Mouse (Mus musculus) embryonic facial prominence, embryonic 15.5 days (tissue): ENCODE results near the gene Clcn3. TPM values are rescaled to one million over a fixed set of nuclear protein-coding genes. Genes with fewer than 3 reads are reported as not detected.
"Not testable (repeated sequence)": the region's sequence is repeated elsewhere in the genome, so short reads cannot be mapped to it uniquely, and the experiment has no call there.

Source experiments
- ATAC-seq: fragments of 200-750 bp; cut with Nextera tagmentation; 2 replicates; pipeline ENCODE4 v1.8.0; 2017; ENCODE audit warnings: low read depth, moderate TSS enrichment; ENCODE audit not compliant: insufficient number of reproducible peaks, low FRiP score, low TSS enrichment
- H3K27ac ChIP-seq: fragments of 300-500 bp; sonication (generic); replicated peaks from 2 replicates; pipeline ENCODE4 v1.5.1; 2015; ENCODE audit warnings: mild to moderate bottlenecking, inconsistent platforms
- H3K27me3 ChIP-seq: fragments of 300-500 bp; sonication (generic); 2 replicates; pipeline ENCODE4 v1.6.1; 2015; ENCODE audit warnings: inconsistent platforms
- H3K36me3 ChIP-seq: fragments of 300-500 bp; sonication (generic); 2 replicates; pipeline ENCODE4 v1.6.1; 2015; ENCODE audit warnings: mild to moderate bottlenecking, inconsistent platforms
- H3K4me1 ChIP-seq: fragments of 300-500 bp; sonication (generic); 2 replicates; pipeline ENCODE4 v1.6.1; 2015; ENCODE audit warnings: inconsistent platforms
- H3K4me2 ChIP-seq: fragments of 300-500 bp; sonication (generic); replicated peaks from 2 replicates; pipeline ENCODE4 v1.6.1; 2015; ENCODE audit warnings: mild to moderate bottlenecking, inconsistent platforms
- H3K4me3 ChIP-seq: fragments of 300-500 bp; sonication (generic); replicated peaks from 2 replicates; pipeline ENCODE4 v1.5.1; 2015; ENCODE audit warnings: mild to moderate bottlenecking, inconsistent platforms
- H3K9ac ChIP-seq: fragments of 300-500 bp; sonication (generic); 2 replicates; pipeline ENCODE4 v1.6.1; 2015; ENCODE audit warnings: inconsistent platforms
- H3K9me3 ChIP-seq: fragments of 300-500 bp; sonication (generic); replicated peaks from 2 replicates; pipeline ENCODE4 v1.6.1; 2016; ENCODE audit warnings: inconsistent platforms
- WGBS: fragments of 180-500 bp; shearing (Covaris S2); methylation state at CpG from one replicate; pipeline ENCODE4 v1.1.7; 2015; 5-methylcytosine and 5-hydroxymethylcytosine counted together
- polyA plus RNA-seq: library from polyadenylated mRNA; unstranded; fragments of >200 nt; fragmentation: Nextera tagmentation; extraction: Ambion mirVana; gene quantifications from 2 replicates; pipeline ENCODE4 v1.2.1, GENCODE M21; 2015

Clcn3 gene
- polyA plus RNA-seq: 16.4 and 17.3 TPM in 2 replicates

DNA sequence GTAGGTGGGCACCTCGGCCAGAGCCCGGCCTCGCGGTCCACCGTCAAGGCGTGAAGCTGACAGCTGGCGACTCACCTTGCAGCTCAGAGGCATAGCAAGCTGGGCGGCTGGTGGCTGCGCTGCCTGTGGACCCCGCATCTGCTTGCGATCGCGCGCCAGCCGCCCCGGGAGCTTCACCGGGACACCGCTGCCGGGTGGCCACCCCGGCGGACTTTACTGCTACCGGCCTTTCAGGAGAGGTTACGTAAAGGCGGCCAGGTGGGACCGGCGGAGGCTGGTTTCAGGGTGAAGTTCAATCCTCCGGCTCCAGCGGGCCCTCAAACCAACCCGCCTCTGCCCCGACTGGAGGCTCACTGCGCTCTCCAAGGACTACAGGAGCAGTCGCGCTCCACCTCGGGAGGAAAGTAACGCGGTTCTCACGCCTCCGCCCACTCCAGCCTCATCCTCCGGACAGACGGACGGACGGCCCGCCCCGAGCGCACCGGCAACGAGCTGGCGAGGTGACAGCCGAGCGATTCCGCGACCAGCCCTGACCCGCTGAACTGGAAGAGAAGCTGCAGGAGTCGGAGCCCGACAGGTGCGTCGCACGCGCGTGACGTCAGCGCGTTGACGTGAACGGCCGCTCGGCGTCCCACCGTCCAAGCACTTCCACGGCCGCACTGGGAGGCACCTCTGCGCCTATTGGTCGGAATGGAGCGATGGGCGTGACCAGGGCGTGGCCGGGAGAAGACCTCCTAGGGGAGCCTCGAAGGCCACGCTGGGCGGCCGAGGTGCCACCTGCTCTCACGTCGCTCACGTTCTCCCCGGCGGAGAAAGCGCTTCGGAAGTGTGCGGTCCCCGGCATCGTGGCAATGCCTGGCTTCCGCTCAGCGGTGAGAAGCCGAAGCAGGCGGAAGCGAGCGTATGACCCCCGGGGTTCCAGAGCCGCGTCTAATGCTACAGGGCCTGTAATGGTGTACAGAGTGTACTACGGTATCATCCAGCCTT, at the start of gene Clcn3:
Clcn3 (minus strand) TSS at position 600 of the 987 bp plus-strand sequence.
- under 1% methylated on average over 87 of the region's 101 CpGs for WGBS
- Histone ChIP-seq H3K9ac (peak within 1 kb of the TSS; percentile 53), H3K27ac (peak within 1 kb of the TSS; percentile 84), H3K4me1 (0 out of 2 replicates have a peak, but pooled peaks cover 4% of the 10 kb centered on the region), H3K27me3 (no peaks in the 10 kb centered on the region), H3K4me3 (peak within 1 kb of the TSS; percentile 95), H3K4me2 (peak within 1 kb of the TSS; percentile 92), H3K9me3 (no peaks in the 10 kb centered on the region), H3K36me3 (no peaks in the 10 kb centered on the region)
- ATAC-seq: peak; percentile 100

DNA sequence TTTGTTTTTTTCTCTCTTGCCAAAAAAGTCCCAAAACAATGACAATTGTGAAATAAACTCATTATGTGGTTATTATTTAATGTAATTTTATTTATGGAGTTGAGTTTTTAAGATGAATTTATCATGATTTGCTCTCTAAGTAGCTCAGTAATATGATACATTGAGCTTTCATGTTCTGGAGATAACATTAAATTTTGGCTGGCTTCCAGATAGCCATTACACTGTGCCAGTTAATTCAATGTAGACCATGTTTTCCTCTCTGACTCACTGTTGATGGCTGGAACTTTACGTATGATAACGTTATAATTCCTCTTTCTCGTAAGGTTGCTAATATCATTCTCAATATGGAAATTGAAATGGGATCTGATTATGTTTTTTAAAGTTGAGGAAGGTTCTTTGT, 13.4 kb upstream of the Clcn3 start:
- no peak overlapping the region for H3K4me2 ChIP-seq
- no peak for ATAC-seq
- H3K27ac ChIP-seq: no peak overlapping the region
- 65% methylated on average over 3 of the region's 3 CpGs for WGBS
- H3K27me3 ChIP-seq: no peaks in the 10 kb centered on the region
- H3K36me3 ChIP-seq: no peaks in the 10 kb centered on the region
- peaks cover 10% of the 10 kb centered on the region for H3K4me1 ChIP-seq
- no peaks in the 10 kb centered on the region for H3K9me3 ChIP-seq
- H3K4me3 ChIP-seq: no peak overlapping the region
- H3K9ac ChIP-seq: no peak overlapping the region

DNA sequence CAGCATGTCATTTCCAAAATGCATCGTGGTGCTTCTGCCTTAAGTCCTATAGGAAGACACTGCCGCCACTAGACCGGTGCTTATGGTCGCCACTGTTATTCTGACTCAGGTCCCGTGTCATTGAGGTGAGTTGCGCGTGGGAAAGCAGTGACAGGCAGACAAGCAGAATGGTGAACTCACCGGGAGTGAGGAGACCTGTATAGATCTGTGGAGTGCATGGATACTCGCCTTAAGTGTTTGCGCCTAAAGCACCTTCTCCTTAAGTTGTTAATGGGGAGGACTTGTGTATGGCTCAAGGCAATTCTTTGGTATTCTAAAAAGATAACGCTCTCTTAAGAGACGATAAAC, 10.5 kb upstream of the Clcn3 start:
- H3K4me2 ChIP-seq: peak overlapping the region; percentile 68
- ATAC-seq: no peak; the same call in 1 of the 2 replicates

DNA sequence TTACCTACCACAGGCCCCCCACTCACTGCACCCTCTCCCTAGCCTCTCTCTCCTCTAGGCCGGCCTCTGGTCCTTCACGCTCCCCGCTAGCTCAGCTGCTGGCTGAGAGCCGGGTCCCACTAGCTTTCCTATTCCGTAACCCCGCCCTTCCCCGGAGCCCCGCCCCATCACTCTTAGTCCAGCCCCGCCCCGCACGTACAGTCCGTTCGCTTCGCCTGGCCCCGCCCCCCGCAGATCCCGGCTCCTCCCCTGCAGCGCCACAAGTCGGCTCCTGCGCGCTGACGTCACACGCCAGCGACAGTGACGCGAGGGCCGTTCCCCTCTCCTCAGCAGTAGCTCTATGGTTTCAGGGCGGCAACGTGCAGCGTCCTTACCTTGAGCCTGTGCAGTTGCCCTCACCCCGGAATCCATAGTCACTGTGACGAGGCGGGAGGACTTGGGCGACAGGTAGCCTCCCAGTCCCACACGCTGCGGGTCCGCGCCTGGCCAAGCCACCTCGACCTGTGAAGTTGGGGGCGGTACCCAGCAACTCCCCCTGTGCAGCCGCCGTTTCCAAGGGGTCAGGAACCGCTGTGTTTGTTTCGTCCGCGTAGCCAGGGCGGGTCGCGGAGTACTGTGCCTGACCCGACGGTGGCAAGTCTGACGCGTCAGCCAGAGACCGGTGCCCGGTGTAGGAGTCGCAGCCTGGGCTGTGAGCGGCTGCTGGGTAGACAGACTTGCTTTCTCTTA, 10.0 kb upstream of the Clcn3 start, which contains the start of gene Nek1:
Nek1 (plus strand) TSS at position 286 of the 729 bp plus-strand sequence.
- Histone ChIP-seq H3K36me3 (no peaks in the 10 kb centered on the region), H3K4me1 (peaks cover 10% of the 10 kb centered on the region), H3K27ac (peak within 1 kb of the TSS; percentile 90), H3K4me3 (peak within 1 kb of the TSS; percentile 95), H3K9me3 (no peaks in the 10 kb centered on the region), H3K27me3 (no peaks in the 10 kb centered on the region), H3K9ac (peak within 1 kb of the TSS; percentile 77), H3K4me2 (peak within 1 kb of the TSS; percentile 68)
- WGBS: under 1% methylated on average over 57 of the region's 57 CpGs
- peak; percentile 97 for ATAC-seq

More for the DNA sequence above, 10.5 kb upstream of the Clcn3 start:
- peak overlapping the region; percentile 90 for H3K27ac ChIP-seq
- no peaks in the 10 kb centered on the region for H3K27me3 ChIP-seq
- H3K9me3 ChIP-seq: no peaks in the 10 kb centered on the region
- peak overlapping the region; percentile 77 for H3K9ac ChIP-seq
- H3K4me3 ChIP-seq: peak overlapping the region; percentile 95
- H3K36me3 ChIP-seq: no peaks in the 10 kb centered on the region
- 4% methylated on average over 12 of the region's 12 CpGs for WGBS
- H3K4me1 ChIP-seq: peaks cover 10% of the 10 kb centered on the region

DNA sequence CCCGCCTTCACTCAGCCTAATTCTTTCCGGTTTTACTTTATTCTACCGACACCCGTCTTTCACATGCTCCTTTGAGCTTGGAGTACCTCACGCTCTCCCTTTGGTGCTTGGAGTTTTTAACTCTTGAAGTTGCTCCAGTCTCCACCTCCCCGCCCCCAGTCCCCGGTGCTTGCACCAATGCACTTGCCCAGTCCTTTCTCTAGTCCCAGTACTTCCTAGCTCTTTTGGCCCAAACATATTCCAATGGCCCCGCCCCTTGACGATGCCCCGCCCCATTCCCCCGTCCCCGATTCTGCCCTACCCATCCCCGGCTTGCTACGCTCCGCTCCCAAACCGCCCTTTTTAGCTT, 9.4 kb upstream of the Clcn3 start:
- under 1% methylated on average over 16 of the region's 16 CpGs for WGBS
- Histone ChIP-seq H3K4me2 (peak overlapping the region; percentile 68), H3K4me3 (peak overlapping the region; percentile 95), H3K36me3 (no peaks in the 10 kb centered on the region), H3K4me1 (peaks cover 10% of the 10 kb centered on the region), H3K27me3 (no peaks in the 10 kb centered on the region), H3K27ac (peak overlapping the region; percentile 90), H3K9ac (peak overlapping the region; percentile 50; the same call in 1 of the 2 replicates), H3K9me3 (no peaks in the 10 kb centered on the region)
- ATAC-seq: peak; percentile 90

DNA sequence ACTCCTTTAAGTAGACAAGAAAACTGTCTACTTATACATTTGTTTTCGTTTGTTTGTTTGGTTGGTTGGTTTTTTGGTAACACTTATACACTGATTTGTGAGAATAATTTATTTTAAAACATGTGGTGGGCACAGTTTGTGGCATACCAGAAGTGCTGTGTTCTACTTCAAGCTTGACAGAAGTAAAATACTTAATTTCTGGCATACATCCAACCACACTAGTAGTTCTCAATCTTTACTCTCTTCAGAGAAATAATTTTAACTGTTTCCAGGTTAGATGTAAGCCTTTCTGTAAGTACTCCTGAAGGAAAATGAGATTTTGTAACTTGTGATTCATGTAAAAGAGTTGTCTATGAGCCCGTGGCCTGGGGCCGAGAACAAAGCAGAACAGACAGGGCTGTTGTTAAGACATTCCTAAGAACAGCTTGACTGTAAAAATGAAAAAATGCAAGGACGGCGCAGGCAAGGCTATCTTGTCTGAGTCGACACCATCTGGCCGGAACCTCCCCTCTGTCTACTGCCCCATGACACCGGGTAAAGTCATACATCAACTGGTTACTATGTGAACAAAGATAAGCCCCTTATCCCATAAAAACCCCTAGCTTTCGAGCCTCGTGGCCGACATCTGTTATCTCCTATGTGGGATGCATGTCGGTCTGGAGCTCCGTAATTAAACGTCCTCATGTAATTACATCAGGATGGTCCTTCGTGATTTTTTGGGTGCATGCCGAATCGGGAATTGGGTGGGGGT, 1.3 kb upstream of the Clcn3 start:
- not testable (repeated sequence) for H3K27me3 ChIP-seq, ATAC-seq, H3K36me3 ChIP-seq, H3K9me3 ChIP-seq, H3K27ac ChIP-seq, H3K9ac ChIP-seq, H3K4me1 ChIP-seq, H3K4me3 ChIP-seq, H3K4me2 ChIP-seq
- WGBS: 86% methylated on average over 17 of the region's 17 CpGs

DNA sequence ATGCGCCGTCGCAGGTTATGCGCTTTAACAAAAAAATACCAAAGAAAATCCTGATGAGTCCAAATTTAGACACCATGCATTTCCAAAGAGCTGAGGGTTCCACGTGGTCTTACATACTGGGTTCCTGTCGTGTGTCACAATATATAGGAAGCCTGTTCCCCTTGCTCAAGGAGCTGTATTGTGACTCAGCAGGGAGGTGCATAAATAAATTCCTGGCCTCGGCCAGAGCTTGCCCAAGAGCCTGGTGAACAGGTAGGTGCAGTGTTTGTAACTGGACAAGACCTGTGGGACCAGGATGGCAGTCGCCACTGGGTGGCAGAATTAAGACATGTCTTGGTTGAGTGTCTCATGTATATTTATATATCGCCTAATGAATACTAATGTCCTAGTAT, 584 bp upstream of the Clcn3 start:
- peak overlapping the region; percentile 95 for H3K4me3 ChIP-seq
- H3K27ac ChIP-seq: peak overlapping the region; percentile 84
- WGBS: 8% methylated on average over 9 of the region's 9 CpGs
- no peaks in the 10 kb centered on the region for H3K27me3 ChIP-seq
- no peaks in the 10 kb centered on the region for H3K9me3 ChIP-seq
- H3K9ac ChIP-seq: peak overlapping the region; percentile 29
- H3K4me1 ChIP-seq: 0 out of 2 replicates have a peak, but pooled peaks cover 4% of the 10 kb centered on the region
- H3K36me3 ChIP-seq: no peaks in the 10 kb centered on the region
- H3K4me2 ChIP-seq: peak overlapping the region; percentile 92
- peak; percentile 70 for ATAC-seq

DNA sequence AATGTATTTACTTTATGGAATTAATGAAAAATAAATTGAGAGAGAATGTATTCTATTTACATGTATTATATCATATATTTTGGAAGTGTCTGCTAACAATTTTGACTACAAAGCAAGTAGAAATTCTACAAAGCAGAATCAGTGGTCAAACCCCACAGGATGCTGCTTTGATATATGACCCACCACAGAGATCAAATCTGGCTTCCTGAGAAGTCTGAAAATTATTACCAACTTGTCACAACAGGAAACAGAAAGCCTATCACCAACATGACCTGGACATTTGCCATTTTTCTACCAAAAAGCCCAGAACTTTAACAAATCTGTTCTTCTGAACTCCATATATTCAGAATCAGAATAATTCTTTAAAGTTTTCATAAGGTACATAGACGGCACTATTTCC, 1.7 kb downstream of the Clcn3 start:
- 13% methylated on average over 1 of the region's 1 CpGs for WGBS
- peak overlapping the region; percentile 92; the same call in 1 of the 2 replicates for H3K4me2 ChIP-seq
- H3K27me3 ChIP-seq: no peaks in the 10 kb centered on the region
- H3K9me3 ChIP-seq: no peaks in the 10 kb centered on the region
- H3K4me1 ChIP-seq: 0 out of 2 replicates have a peak, but pooled peaks cover 4% of the 10 kb centered on the region
- H3K27ac ChIP-seq: no peak overlapping the region
- H3K4me3 ChIP-seq: 0 out of 2 replicates have a peak overlapping the region, but pooled peaks have one; percentile 95
- H3K9ac ChIP-seq: no peak overlapping the region
- H3K36me3 ChIP-seq: no peaks in the 10 kb centered on the region
- no peak for ATAC-seq

DNA sequence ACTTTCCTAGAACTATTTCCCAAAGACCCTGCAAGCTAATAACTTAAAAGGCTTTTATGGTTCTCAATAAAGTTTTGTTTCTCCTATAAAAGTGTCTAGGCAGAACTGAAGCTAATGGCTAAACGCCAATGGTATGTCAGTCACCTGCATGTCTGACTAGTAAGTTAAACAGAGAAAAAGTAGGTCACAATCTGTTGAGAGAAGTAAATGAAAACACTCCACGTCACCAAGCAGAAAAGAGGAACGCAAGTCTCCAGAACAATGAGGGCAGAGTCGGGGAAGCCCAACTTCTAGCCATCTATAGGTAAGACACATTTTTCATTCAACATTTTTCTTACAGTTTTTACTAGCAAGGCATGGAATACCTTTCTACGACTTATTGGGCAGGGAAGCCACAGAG, 4.6 kb downstream of the Clcn3 start:
- WGBS: 77% methylated on average over 5 of the region's 5 CpGs
- H3K27ac ChIP-seq: no peak overlapping the region
- H3K36me3 ChIP-seq: no peaks in the 10 kb centered on the region
- no peak for ATAC-seq
- H3K4me2 ChIP-seq: no peak overlapping the region
- no peaks in the 10 kb centered on the region for H3K9me3 ChIP-seq
- H3K4me3 ChIP-seq: no peak overlapping the region
- H3K27me3 ChIP-seq: no peaks in the 10 kb centered on the region
- no peak overlapping the region for H3K9ac ChIP-seq
- H3K4me1 ChIP-seq: 0 out of 2 replicates have a peak, but pooled peaks cover 1% of the 10 kb centered on the region

DNA sequence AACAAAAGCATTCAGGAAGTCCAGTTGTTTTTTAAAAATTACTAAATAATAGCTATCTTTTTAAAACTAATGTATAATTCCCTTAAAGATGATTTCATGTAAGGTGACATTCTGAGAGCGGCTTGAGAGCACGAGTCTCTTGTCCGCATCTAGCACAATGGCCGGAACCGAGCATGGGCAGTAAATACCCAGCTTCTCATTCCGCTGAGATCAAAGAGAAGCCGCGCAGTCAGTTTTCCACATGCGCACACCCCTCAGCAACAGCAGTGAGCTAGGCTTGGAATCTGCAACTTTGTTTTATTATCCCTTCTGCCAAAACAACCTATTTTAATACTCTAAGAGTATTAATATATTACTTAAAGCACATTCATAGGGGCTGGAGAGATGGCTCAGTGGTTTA, 6.3 kb downstream of the Clcn3 start:
- no peaks in the 10 kb centered on the region for H3K9me3 ChIP-seq
- no peak for ATAC-seq
- no peak overlapping the region for H3K4me3 ChIP-seq
- no peak overlapping the region for H3K9ac ChIP-seq
- no peaks in the 10 kb centered on the region for H3K27me3 ChIP-seq
- WGBS: 77% methylated on average over 9 of the region's 9 CpGs
- no peaks in the 10 kb centered on the region for H3K4me1 ChIP-seq
- H3K36me3 ChIP-seq: no peaks in the 10 kb centered on the region
- H3K27ac ChIP-seq: no peak overlapping the region
- no peak overlapping the region for H3K4me2 ChIP-seq
